Mouse (Mus musculus): Measurements from ENCODE around the gene Mllt1.
A peak's percentile ranks its signal among the peaks of the same experiment; 100 is the strongest.

Gene Mllt1

DNA sequence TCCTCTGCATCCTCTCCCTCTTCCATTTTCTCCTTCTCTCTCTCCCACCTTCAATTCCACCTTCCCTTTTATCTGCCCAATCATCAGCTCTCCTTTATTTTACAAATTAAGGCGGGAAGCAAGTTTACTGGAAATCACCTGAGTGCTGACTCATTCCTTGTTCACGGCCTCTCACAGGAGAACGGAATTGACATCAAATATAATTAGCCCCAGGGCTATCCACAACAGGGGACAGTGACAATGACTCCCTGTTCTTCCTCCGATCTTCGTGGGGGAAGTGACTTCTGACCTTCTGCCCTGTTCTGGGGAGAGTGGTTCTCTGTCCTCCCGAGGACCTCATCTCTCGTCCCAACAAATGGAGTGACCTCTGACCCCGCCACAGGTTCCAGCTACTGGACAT, 58.2 kb downstream of the Mllt1 start:
- DNase-seq, result no peak

DNA sequence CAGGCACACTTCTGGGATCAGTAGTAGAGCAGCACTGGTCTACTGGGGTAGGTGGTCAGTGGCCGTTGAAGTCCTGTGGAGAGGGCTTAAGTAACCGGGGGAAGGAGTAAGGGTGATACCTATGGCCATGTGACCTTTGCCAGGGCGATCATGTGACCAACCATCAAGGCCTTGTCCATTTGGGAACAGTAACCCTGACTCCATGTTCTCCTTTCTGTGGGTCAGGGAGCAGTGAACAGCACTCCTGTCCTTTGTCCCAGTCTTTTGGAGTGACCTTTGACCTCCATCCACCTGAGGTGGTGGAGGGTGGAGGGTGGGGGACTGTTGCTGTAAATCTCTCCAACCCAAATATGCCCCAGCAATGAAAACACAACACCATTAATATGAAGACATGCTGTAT, 58.8 kb downstream of the Mllt1 start:
- no peak for DNase-seq

DNA sequence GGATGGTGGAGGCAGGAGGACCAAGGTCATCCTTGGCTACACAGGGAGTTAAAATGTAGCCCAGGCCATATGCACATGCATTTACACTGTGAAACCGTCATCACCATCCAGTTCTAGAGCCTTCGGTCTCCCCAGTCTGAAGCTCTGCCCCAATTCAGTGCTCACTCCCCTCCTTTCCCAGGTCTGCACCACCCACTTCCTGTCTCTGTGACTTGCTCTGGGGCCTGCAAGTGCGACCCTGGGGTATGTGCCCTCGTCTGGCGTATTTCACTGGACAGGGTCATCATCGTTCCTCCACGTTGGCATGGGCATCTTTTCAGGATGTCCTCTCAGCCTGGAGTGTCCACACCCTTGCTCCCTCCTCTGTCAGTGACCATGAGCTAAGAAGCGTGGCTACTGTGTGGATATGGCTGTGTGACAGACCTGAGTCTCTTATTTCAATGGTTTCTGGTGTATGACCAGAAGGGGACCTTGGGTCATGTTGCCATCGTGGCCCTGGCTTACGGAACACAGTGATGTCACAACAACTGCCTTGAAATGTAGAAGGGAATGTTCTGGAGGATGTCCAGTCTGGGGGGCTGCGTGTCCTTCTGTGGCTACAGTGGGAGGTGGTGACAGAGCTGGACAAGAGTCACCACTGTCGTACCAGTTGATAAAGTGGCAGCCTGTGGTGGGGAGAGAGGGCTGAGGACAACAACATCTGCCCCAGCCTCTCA, 60.1 kb downstream of the Mllt1 start, which contains the start of gene 1700061G19Rik:
1700061G19Rik (plus strand) TSS at position 542 of the 716 bp plus-strand sequence.
- DNase-seq, result no peak

GRCm38 (mm10) chr17:56874237-56874636, 61.0 kb downstream of the Mllt1 start, which contains the start of gene Acsbg2:
Gene Acsbg2 (minus strand): TSS chr17:56874447.
- no peak for DNase-seq

GRCm38 (mm10) chr17:56872512-56872911, 62.7 kb downstream of the Mllt1 start:
- no peak for DNase-seq

- no peak for DNase-seq
Measured at GRCm38 (mm10) chr17:56871767-56872166, 63.4 kb downstream of the Mllt1 start.

GRCm38 (mm10) chr17:56870287-56870953, 64.8 kb downstream of the Mllt1 start:
- no peak for DNase-seq

GRCm38 (mm10) chr17:56869481-56869977, 65.7 kb downstream of the Mllt1 start:
- no peak for DNase-seq

GRCm38 (mm10) chr17:56866071-56866470, 69.1 kb downstream of the Mllt1 start:
- DNase-seq, result no peak

DNA sequence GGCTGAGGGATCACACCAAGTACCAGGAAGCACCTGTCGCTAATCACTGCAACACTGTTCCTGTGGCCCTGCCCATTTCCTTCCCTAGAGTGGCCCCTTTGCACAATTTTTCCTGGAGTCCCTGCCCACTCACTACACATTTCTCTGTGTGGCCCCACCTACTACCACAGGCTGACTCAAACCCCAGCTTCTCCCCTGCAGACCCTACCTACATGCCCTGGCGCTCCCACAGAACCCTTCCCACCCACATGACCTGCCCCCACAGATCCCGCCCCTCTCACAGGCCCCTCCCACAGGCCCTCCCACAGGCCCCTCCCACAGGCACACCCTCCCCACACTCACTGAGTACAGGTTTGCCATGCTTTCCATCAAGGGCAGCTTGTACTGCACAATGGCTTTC, 74.0 kb downstream of the Mllt1 start:
- no peak for DNase-seq

DNA sequence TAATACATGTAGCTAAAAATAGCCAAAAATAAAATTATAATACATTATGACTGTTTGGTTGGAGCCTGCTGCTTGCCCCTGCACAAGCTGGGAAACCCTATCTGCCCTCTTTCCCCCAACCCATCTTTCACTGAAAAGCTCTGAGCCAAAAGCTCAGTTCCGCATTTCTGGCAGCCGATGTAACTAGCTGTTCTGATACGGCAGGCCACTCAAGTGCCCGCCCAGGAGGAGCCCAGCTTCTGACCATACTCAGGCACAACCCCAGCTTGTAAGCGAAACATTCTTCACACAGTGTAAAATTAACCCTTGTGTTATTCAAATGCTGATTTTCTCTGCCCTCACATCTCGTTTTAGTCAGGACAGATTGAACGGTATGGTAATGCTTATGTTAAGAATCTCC, 76.3 kb downstream of the Mllt1 start:
- no peak for DNase-seq

DNA sequence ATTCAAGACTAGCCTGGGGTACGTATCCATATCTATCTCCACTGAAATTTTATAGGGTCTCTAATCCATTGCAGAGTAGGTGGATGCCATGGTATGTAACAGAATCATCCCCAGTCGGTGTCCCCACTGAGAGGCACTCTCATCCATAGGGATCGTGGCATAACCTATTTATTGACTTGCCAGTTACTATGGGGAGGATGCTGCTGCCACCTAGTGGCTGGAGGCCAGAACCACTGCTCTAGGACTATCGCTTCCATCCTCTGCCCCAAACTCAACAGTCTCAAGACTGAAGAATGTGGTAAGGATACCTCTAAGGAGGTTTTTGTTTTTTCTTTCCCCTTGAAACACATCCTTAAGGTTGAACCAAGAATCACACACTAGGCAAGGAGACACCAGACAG, 77.0 kb downstream of the Mllt1 start:
- DNase-seq, result peak; percentile 53 to 54

DNA sequence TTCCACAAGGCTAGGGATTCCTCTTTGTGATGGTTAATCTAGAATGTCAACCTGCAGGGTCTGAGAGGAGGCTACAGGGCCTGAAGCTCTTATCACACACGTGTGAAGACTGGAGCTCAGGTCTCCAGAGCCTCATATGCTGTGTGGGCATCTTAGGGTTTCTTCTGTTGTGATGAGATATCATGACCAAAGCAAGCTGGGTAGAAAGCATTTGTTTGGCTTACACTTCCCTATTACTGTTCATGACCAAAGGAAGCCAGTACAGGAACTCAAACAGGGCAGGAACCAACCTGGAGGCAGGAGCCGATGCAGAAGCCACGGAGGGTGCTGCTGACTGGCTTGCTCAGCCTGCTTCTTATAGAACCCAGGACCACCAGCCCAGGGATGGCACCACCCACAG, 79.8 kb downstream of the Mllt1 start:
- no peak for DNase-seq

DNA sequence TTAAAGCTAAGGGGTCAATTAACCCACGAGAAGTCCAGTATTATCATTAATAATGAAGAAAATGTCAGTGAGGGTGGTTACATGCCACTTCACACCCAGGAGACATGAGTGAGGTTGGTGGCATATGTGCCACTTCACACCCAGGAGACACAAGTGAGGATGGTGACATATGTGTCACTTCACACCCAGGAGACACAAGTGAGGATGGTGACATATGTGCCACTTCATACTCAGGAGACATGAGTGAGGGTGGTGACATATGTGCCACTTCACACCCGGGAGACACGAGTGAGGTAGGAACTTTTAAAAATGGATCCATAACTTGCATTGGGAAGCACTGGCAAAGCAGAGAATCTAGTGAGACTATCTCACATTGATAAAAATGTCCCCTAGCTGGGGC, 84.0 kb downstream of the Mllt1 start:
- DNase-seq, result no peak

DNA sequence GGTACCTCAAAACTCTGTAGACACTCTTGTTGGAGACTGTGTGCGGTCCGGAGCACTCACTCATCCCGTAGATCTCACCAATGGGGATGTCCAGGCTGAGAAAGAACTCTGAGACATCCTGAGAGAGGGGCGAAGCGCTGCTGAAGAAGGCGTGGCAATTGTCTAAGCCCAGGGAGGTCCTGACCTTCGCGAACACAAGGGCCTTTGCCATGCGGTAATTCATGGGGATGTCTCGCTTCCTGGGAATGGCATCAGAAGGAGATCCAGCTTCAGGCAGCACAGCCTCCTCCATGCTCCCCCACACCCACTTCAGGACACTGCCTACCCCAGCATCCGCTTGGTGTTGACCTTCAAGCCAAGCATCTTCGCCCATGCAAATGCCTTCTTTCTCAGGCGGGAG, 85.5 kb downstream of the Mllt1 start:
- no peak for DNase-seq

DNA sequence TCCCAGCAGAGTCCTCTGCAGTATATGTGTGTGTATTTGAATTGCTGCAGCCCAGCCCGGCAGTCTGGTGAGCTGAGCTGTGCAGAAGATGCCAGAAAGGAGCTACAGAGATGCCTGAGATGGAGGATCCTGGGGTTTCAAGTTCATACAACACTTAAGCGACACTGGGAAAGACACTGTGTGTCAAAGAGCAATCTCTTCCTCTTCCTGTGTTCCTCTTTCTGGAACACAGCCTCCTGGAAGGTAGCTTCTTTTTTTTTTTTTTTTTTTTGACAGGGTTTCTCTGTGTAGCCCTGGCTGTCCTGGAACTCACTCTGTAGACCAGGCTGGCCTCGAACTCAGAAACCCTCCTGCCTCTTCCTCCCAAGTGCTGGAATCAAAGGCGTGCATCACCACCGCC, 86.4 kb downstream of the Mllt1 start:
- DNase-seq, result no peak

- DNase-seq, result no peak
Measured at GRCm38 (mm10) chr17:56843678-56844077, 91.5 kb downstream of the Mllt1 start.

Measured in cerebellum, postnatal 36 days (tissue).